Mouse (Mus musculus) spleen, postnatal 4 days (tissue): Measurements from ENCODE around the gene E030030I06Rik.
"Not testable (repeated sequence)": the region's sequence is repeated elsewhere in the genome, so short reads cannot be mapped to it uniquely, and the experiment has no call there.

ENCODE experiments used
- DNase-seq, 2 experiments: peaks; one replicate each; pipeline ENCODE4 v3.0.0; 2022; ENCODE audit warnings: low spot score in 2 of 2

The E030030I06Rik gene

DNA sequence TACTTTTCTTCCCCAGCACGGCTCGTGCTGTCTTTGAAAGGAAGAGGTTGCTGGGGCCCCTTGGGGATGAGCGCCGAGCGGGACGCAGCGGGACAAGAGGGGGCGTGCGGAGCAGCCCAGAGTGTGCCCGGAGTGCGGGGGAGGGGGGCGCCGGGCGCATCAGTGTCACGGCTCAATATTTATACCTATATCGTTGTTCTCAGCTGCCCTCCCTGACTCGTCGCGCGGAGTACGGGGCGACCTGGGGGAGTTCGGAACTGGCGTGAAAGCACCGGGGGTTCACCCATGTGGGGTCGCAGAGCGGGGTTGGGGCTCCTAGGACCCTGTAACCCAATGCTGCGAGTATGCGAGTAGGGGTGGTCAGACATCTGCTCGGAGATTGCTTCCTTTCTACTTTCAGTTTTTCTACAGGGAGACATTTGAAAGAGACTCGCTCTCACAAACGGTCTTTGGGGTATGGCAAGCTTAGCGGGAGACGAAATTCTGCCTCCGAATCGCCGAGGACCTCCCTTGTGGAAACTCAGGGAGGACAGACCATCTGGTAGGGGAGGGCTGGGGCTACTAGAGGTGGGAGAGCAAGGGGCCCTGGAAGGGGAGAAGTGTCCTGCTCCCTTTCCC is at the start of gene E030030I06Rik:
TSS of gene E030030I06Rik (minus strand) at position 198 of the 618 bp plus-strand sequence.
- peak; percentile 22 to 70 for DNase-seq

DNA sequence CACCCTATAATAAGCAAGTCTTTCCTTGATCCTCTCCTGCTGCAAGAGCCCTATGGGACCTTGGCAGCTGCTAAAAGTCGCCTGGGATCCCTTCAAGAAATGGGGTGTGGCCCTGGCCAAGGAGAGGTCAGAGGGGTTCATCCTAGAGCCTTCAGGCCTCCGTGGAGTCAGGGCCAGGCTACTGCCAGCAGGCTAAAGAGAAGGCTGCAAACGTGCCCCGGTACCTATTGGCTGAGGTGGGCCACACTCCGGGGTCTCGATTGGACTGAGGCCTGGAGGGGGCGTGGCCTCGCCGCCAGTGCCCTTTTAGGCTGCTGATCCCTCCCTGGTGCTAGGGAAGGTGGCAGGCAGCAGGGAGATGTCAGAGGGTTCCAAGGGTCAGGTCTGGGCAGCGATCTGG is 42.0 kb upstream of the E030030I06Rik start:
- not testable (repeated sequence) for DNase-seq

DNA sequence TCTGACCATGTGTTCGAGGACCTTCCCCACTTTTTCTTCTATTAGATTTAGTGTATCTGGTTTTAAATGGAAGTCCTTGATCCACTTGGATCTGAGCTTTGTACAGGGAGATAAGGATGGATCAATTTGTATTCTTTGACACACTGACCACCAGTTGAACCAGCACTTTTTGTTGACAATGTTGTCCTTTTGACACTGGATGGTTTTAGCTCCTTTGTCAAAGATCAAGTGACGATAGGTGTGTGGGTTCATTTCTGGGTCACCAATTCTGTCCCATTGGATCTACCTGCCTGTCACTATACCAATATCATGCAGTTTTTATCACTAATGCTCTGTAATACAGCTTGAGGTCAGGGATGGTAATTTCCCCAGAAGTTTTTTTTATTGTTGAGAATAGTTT is 27.4 kb upstream of the E030030I06Rik start:
- DNase-seq, result not testable (repeated sequence)

DNA sequence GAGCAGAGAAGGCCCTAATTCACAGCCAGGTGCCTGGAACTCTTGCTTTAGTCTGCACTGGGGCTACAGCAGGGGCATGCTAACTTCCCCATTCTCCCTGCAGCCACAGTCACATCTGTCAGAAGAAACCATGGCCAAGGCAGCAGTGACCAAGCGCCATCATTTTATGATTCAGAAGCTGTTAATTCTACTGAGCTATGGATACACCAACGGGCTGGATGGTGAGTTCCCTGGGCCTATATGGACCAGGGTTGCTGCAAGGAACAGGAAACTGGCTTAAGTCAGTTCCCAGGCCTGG is 25.1 kb upstream of the E030030I06Rik start:
- not testable (repeated sequence) for DNase-seq

DNA sequence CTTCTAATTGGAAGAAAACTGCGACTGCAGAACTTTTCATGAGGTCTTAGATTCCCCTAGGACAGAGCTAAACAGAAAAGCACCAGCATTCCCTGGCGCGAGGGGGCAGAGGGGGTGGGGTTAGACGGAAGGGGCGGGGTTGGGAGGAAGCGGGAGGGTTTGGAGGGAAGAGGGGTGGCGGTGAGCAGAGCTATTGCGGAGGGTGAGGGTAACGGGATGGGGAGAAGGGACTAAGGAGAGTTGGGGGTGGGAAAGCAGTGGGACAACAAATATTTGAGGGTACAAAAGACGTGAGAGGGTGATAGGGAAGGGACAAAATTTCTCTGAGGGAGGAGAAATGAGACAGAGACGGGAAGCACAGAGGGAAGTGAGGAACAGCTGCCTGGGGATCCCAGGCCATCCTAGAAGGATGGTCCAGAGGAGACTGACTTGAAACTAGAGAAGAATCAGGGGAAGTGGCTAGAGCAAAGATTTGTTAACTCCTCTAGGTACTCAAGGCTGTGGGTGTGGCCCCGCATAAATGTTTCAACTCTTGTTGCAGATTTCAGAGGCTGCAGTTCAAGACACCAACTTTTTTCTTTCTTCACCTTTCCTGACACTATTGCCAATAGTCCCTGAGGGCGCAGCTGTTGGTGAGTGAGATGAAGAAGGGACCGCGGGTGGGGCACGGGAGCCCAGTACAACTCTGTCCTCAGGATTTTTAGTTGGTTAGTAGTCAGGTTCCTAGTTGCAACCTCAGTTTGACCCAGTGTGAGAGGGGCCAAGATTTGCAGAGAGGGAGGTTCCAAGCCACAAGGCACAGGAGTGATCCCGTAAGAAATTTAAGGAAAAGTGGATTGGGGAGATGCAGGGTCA is 24.5 kb upstream of the E030030I06Rik start:
- not testable (repeated sequence) for DNase-seq

DNA sequence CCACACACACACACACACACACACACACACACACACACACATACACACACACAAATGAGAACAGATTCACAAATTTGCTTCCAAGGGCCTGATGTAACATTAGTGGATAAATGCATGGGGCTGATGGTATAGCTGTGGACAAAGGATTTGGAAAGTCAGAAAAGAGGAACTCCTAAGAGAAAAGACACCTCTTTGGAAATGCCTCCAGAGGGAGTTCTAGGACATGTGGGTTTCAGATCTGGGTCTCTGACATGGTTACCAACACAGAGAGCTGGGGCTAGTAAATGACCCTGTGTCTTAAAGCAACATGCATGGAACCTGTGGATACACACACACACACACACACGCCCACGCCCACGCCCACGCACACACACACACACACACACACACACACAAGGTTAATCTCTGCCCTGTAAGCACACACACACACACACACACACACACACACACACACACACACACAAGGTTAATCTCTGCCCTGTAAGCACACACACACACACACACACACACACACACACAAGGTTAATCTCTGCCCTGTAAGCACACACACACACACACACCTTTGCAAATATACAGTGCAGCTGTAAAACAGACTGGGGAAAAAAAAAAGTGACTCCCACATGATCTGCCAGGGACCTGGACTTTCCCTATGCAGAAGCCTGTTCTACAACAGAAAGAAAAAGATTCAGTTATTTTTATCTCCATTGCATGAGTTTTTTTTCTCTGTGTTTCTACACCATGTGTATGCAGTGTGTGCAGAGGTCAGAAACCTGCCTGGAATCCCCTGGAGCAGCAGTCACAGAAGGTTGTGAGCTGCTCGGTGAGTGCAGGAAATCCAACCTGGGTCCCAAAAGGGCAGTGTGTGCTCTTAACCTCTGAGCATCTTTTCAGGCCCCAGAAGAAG is 23.6 kb upstream of the E030030I06Rik start:
- DNase-seq, result not testable (repeated sequence)

DNA sequence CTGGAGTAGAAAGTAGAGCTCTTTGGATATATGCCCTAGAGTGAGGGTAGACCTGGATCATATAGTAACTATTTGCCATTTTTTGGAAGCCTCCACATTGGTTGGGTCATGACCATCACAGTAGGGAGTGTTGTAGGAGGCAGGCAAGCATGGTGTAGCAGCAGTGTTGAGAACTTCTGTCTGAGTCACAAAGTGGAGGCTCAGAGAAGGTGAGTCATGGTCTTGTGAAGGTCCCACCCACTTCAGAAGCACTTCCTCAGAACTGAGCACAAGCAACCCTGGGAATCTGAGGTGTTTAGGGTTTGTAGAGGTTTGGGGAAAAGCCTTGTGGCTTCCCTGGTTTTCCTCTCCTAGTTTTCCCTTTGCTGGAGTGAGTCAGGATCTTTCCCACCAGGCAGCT is 20.0 kb upstream of the E030030I06Rik start:
- DNase-seq, result not testable (repeated sequence)

- not testable (repeated sequence) for DNase-seq
Measured at GRCm38 (mm10) chr10:22167061-22167460, 18.0 kb upstream of the E030030I06Rik start.

GRCm38 (mm10) chr10:22166025-22166424 is 17.0 kb upstream of the E030030I06Rik start:
- DNase-seq, result not testable (repeated sequence)

DNA sequence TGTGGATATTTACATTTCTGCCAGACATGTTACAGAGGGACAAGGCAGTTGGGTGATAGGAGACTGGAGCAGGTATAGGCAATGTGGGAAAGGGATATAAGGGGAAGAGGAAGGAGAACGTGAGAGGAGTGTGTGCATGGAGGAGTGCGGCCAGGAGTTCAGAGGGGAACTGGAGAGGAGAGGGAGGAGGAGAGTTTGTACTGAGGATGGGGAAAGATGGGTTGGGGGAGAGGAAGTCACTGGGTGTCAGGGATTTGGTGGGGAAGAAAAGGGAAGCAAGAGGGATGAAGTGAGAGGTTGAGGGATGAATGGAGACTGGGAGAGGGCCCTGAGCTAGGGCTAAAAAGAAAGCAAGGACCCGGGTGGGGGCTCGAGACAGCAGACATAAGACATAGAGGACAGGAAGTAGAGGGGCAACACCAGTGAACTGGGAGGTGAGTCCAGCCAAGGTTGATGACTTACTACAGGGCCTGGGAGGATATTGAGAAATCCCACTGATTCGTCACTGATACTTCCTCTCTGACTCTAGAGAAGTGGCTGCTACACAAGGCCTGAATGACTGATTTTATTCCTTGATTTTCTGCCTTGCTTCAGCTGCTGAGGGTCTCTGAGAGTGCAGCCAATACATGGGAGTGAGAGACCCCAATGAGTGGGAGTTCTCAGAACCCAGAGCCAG is 16.4 kb upstream of the E030030I06Rik start:
- not testable (repeated sequence) for DNase-seq

DNA sequence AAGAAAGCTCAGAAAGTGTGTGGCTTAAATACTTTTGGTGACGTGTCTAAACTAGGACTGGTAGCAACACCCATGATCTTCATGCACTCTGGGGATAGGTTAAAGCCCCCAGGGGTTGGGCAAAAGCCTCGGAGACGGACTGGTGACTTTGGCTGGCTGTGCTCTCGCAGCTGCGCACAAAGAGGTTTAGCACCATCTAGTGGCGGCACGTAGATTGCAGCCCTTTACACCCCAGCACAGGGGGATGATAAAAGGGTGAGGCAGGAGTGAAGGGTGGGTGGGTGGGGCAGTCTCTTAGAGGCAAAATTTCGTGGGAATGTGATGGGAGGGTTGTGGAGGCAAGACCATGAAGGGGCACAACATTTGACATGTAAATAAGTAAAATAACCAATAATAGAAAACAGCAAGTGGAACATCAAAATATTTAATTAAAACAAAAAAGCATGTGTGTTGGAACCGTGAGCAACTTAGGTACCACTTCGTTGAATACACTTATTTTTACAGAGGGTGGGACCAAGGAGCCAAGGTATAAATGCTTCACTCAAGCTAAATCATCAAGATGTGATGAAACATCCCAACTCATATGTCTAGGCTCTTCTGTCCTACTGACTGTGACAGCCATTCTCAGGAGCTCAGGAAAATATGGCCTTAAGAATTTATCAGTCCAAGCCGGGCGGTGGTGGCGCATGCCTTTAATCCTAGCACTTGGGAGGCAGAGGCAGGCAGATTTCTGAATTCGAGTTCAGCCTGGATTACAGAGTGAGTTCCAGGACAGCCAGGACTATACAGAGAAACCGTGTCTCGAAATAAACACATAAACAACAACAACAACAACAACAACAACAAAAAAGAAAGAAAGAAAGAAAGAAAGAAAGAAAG is 14.9 kb upstream of the E030030I06Rik start:
- DNase-seq, result peak; percentile 60 to 85

DNA sequence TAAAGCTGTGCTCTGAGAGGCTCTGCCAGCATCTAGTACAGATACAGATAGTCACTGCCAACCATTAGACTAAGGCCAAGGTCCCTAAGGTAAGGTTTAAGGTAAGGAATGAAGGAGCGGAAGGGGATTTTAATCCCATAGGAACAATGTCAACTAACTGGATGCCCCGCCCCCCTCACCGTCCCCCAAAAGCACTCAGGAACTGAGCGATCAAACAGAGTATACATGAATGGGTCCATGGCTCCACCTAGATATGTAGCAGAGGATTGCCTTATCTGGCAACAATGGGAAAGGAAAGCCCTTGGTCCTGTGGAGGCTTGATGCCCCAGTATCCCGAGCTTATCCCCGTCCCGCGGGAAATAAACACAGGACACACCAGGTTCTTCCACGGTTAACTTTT is 14.2 kb upstream of the E030030I06Rik start:
- not testable (repeated sequence) for DNase-seq

DNA sequence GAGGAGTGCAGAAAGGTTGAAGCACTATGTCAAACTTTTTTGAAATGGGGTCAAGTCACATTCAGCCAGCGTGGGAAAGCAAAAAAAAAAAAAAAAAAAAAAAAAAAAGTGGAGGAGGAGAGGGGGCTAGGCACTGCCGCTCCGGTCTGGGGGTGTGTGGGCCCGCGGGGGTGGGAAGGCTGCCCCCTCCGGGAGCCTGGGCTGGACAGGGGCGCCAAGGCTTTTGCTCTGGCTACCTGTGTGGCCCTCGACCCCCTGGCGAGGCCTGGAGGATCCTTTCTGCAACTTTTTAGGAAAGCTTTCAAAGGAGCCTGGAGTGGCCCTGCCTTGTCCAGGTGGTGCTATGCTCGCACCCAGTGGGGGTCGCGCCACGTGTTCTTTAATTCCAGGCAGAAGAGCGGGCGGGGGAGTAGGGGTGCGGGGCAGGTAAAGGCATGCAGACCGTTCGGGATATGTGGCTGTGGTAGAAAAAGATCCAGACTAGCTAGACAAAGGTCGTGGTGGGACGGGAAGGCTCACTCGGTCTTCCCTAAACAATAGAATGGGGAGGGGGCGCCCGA is 10.6 kb upstream of the E030030I06Rik start:
- DNase-seq, result no peak

DNA sequence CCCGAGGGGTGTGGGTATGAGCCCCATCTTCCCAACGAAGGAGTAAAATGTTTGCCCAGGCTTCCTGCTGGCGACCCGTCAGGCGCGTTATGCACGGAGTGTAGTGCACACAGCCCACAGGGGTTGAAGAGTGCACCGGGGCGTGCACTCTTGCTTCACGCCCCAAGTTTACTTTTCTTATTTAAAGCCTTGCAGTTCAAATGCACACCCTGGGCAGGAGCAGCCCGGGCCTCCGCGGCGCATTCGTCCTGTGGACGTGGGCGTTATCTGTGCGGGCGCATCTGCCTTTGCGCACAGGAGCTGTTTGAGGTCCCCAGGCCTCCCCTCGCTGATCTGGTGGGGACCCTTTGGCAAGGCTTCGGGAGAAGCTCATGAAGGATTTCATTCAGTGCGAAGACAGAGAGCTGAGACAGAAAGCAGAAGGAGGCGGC is 10.1 kb upstream of the E030030I06Rik start:
- no peak for DNase-seq

- DNase-seq, result peak; percentile 39 to 66
Measured at GRCm38 (mm10) chr10:22158310-22158999, 9.4 kb upstream of the E030030I06Rik start, which contains the start of the genes Raet1e and H60b. TSS of gene Raet1e (plus strand) at chr10:22158569. TSS of gene H60b (plus strand) at chr10:22158586.

DNA sequence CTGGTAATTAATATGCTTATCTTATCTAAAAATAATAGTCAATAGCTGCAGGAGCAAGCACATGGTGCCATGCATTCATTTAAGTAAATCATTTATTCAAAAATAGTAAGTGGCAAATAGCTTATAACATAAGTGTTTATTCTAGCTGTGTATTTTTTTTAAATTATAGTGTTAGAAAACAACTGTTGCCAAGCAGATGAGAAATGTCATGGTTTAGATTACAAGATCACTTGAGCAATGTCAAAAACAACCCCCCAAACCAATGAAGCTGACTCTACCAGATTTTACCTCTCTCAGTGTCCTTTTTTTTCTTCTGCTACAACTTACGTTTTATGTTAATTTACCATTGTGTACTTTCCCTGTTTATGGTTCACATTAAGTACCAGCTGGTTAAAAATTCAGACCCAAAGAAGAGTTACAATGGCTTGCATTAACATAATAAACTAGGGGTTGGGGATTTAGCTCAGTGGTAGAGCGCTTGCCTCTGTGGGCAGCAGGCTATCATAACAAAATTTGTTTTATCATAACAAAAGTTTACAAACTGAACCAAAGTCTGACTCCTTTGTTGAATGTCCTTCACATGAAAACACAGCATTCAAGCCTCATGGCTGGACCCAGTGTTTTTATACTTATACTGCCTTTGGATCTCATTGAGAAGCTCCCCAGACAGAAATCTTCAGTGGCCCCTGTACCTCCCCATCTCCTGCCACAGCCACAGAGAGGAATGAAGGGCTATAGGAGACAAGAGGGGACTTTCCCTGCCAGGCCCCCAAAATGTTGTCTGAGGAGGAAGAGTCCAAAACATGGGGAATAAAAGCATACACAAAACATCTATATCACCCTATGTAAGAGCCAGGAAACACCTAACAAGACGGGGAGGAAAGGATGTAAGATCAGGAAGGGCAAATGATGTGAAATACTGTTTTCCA is 6.1 kb upstream of the E030030I06Rik start:
- no peak for DNase-seq

- DNase-seq, result not testable (repeated sequence)
Measured at GRCm38 (mm10) chr10:22154127-22154526, 5.1 kb upstream of the E030030I06Rik start.

DNA sequence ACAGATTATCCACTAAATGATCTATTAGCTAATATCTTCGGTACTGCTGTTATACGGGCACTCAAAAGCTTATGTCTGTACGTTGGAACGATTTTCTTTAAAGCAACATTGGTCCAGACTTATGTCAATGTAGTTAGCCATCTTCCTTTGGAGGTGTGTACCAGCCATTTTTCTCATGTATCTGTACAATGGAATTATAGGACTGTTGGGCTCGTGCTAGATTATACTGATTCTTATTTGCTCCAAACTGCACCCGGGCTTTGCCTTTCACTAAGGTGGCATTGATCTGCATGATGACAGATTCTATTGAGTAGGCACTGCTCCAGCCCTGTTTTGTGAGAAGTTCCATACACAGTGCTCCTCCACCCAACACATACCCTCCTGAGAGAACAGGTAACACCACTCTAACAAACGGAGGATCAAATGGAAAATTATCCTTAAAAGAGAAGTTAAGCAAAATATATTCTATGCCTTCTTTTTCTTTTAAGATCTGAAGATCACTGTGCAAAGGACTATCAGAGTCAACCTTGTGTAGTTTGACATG is 4.1 kb upstream of the E030030I06Rik start:
- not testable (repeated sequence) for DNase-seq
